Mouse (Mus musculus) heart, postnatal 0 days (tissue): ENCODE results near the gene Cep85l.

Experiments
- CTCF ChIP-seq: IDR thresholded peaks from 2 replicates; pipeline ENCODE4 v1.5.1; 2016; ENCODE audit warnings: antibody characterized with exemption, control low read depth, low read depth
- EP300 ChIP-seq: IDR thresholded peaks from 2 replicates; pipeline ENCODE4 v1.6.1; 2016; ENCODE audit warnings: antibody characterized with exemption, low read depth

DNA sequence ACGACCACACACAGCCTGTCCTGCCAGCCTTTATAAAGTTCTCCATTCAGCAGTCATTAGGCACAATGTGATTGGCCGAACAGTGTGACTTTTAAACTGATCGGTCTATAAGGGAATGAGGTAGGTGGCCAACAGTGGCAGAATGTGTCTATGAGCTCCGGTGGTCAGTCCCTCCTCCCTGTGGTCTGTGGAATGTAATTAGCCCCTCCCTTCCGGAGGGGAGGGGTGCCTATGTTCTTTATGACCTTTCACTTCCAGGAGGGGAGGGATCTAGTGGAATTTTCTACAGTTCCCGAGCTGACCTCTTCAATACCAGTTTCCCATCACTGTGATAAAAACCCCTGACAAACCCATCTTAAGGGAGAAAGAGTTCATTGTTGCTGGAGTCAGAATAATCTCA lies 144.4 kb downstream of the Cep85l start:
- TF ChIP-seq EP300, result no peak
- no peak for TF ChIP-seq CTCF
